Mouse (Mus musculus) bone marrow macrophage, adult 2 months (primary cell): ENCODE measurements at regions not wholly inside any gene's neighbourhood (a gene's known extent, or its start where the extent isn't known, plus 50 kb on each side); places are given as distances from the start of the nearest gene placed in this dataset.

ENCODE experiments used
- CTCF ChIP-seq: IDR thresholded peaks from 2 replicates; pipeline ENCODE4 v1.5.1; 2012; ENCODE audit warnings: low read depth, mild to moderate bottlenecking, low read length, moderate library complexity
- POLR2A ChIP-seq: IDR thresholded peaks from 2 replicates; pipeline ENCODE4 v1.6.1; 2012; ENCODE audit warnings: mild to moderate bottlenecking, low read depth, low read length, borderline replicate concordance

DNA sequence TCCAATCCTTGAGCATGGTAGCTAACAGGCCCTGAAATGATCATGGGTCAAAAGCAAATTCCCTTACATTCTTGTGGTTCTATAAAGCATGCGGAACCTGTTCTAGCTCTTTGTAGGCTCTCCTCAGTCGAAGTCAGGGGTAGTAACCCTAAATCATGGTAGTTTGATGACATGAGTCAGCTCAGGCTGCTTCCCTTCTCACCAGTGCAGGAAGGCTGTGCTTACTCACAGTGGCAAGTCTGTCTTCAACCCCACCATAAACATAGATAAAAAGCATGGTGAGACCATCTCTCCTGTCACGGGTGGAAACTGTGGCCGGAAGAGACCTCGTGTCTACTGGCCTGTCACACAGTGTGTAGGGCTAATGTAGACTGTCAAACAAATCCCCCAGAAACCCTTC lies 476.6 kb upstream of the Gm19410 start:
- no peak for TF ChIP-seq POLR2A
- no peak for TF ChIP-seq CTCF
